Mouse (Mus musculus) bone marrow macrophage, adult 2 months (primary cell): Measurements from ENCODE around the gene Dip2c.

Experiments used
- CTCF ChIP-seq: IDR thresholded peaks from 2 replicates; pipeline ENCODE4 v1.5.1; 2012; ENCODE audit warnings: low read depth, mild to moderate bottlenecking, low read length, moderate library complexity
- POLR2A ChIP-seq: IDR thresholded peaks from 2 replicates; pipeline ENCODE4 v1.6.1; 2012; ENCODE audit warnings: mild to moderate bottlenecking, low read depth, low read length, borderline replicate concordance

GRCm38 (mm10) chr13:9581821-9582220 is 305.5 kb downstream of the Dip2c start:
- TF ChIP-seq CTCF, result no peak
- no peak for TF ChIP-seq POLR2A
